ENCODE assay signal across 16 mouse cellular contexts in the genomic region with DNA sequence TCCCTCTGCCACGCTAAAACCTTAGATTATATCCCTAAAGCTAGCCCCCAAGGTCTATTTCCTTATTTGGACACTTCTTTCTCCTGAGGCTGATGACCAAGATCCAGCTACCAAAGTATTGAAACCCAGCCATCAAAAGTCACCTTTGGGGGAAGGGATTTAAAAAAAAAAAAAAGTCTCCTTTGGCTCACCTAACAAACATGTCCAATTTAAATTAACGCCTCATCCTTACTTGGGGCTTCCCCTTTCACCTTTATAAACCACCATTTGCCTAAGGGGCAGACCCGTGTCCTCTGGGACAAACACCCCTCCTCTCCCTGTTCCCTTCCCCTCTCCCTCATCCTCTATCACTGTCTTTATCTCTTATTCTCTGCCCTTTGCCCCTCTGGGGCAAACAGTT.
"Had no signal": no experiment of that assay in that cellular context is flagged by ENCODE, and none has a peak within 500 bp of the region (broad histone marks: within the 10 kb centered on the region; RNA-seq: fewer than 3 reads in every experiment).

No protein-coding gene starts in this region.

- H3K4me3 ChIP-seq: neural tube, embryonic 13.5 days; neural tube, embryonic 15.5 days; stomach, embryonic 15.5 days had no signal

- H3K9me3 ChIP-seq: neural tube, embryonic 13.5 days; neural tube, embryonic 15.5 days; stomach, embryonic 15.5 days had no signal

- H3K9ac ChIP-seq: neural tube, embryonic 13.5 days; neural tube, embryonic 15.5 days; stomach, embryonic 15.5 days had no signal

- H3K27ac ChIP-seq: neural tube, embryonic 13.5 days; neural tube, embryonic 15.5 days; stomach, embryonic 15.5 days; stomach, postnatal 0 days had no signal

- H3K27me3 ChIP-seq: neural tube, embryonic 15.5 days; stomach, embryonic 15.5 days had no signal

- DNase-seq: retina, postnatal 1 day; right cerebral cortex, adult 18-20 months; right cerebral cortex, postnatal 14 days; right cerebral cortex, postnatal 25 days; right cerebral cortex, postnatal 4 days; spleen, adult 18-20 months; thymus, adult 18-20 months; thymus, adult 2 months; thymus, postnatal 14 days; thymus, postnatal 25 days; thymus, postnatal 36 days; thymus, postnatal 4 days had no signal

- H3K4me2 ChIP-seq: neural tube, embryonic 13.5 days; neural tube, embryonic 15.5 days; stomach, embryonic 15.5 days had no signal

- H3K36me3 ChIP-seq: neural tube, embryonic 13.5 days; neural tube, embryonic 15.5 days; stomach, embryonic 15.5 days had no signal
